Mouse (Mus musculus): ENCODE measurements around the gene Abcd3.

Abcd3 gene

DNA sequence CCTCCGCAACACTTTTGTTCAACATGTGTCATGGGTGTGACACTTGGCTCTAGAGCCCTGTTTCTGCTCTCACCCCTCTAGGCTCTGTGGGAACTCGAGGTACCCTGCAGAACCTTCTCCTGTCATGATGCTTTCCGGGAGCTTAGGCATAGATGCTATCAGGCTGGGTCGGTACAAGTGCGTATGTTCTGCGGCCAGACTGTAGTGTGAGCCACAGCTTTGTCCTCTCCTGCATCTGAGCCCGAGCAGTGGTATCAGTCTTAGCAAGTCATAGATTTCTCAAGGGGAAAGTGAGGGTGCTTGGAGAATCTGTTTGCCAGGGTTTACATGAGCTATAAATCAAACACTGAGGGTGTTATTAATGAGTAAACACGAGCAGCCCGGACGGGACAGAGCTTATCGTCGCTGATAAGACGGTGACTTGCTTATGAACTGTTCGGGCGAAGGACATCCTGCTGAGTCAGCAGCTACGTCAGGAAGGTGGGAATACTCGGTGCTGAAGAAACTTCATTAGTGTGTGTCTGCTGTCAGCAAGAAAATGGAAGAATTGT is 101.9 kb downstream of the Abcd3 start:
- DNase-seq (ENCODE audit: low read depth, low spot score) = no peak

DNA sequence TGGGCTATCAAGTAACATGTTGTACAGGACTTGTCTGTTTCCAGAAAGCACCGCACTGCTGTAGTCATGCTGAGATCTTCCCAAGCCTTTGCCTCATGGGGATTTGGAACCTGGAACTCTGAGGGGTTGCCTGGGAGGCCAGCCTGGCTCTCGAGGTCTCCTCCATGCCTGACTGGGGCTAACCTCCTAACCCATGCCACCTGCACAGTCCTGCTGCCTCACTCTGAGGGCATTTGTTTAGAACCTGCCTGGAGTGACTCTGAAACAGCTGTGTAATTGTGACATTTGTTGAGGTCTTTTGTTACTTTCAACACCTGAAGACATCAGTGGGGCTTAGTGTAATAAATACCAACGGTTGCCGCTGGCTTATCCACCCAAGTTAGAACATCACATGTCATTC is 102.9 kb downstream of the Abcd3 start:
- DNase-seq (ENCODE audit: low read depth, low spot score) = no peak

GRCm38 (mm10) chr3:121710894-121711531 is 104.1 kb downstream of the Abcd3 start:
- no peak for DNase-seq (ENCODE audit: low read depth, low spot score)

Measured in R1 (cell line).